Mouse (Mus musculus) olfactory bulb, adult 2 months (tissue): Measurements from ENCODE around the gene Med12l.

Experiments used
- CTCF ChIP-seq: fragments of 200-500 bp; IDR thresholded peaks from 2 replicates; pipeline ENCODE4 v1.5.1; 2012; ENCODE audit warnings: low read depth, mild to moderate bottlenecking, low read length, moderate library complexity; ENCODE audit not compliant: insufficient read depth
- POLR2A ChIP-seq: fragments of 200-500 bp; IDR thresholded peaks from 2 replicates; pipeline ENCODE4 v1.6.1; 2012; ENCODE audit warnings: mild to moderate bottlenecking, low read depth, low read length, moderate library complexity; ENCODE audit not compliant: insufficient read depth

DNA sequence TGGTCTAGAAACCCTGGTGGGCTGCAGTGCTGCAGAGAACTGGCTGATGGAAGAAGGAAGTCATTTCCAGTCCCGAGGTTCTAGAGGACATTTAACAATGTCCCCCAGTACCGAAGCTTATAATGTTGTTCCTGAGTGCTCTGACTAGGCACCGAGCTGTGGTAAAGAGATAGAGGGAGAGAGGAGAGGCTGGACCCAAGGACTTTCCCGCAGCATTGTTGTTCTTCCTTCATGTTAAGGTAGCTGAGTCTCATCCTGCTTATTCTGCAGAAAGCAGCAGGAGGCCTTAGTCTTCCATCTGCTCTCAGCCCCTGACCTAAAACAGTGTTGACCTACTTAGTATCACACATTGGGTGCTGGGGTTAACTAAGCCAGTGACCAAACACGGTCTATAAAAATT is 171.2 kb downstream of the Med12l start:
- no peak for TF ChIP-seq CTCF
- TF ChIP-seq POLR2A: no peak
